8 mouse cellular contexts compared by ENCODE assay signal in the genomic region with DNA sequence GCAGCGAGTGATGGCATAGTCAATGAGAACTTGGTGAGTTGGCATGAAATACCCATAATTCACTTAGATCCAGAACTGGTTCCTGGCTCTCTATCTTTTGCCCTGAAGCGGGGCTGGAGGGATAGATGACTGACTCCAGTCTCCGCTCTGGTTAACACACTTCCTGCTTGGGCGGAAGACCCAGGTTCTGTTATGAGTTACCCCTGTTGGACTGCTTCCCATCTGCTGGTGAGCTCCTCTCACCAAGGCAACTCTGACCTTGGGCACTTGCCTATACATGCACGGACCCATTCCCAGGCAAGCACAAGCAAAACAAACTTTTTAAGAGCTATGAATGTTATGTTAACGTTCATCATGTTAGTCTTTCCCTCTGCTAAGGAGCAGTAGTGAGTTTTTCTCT. TPM values are rescaled to one million over a fixed set of nuclear protein-coding genes. Genes with fewer than 3 reads are reported as not detected.
A peak's percentile ranks its signal among the peaks of the same experiment; 100 is the strongest.
DNase-seq lines count a peak whose midpoint lies in the region; ATAC-seq and TF ChIP-seq lines count a peak whose summit lies in the region.

No protein-coding gene starts in this region.

- peak overlapping the region; percentile 90 for H3K9ac ChIP-seq in heart, embryonic 16.5 days (ENCODE audit: low read length)
- H3K9ac ChIP-seq in forebrain, embryonic 16.5 days (replicated peaks; ENCODE audit: low read depth, low read length) = peak overlapping the region; percentile 86
- peak overlapping the region; percentile 85 for H3K9ac ChIP-seq in midbrain, embryonic 12.5 days (replicated peaks)

- H3K36me3 ChIP-seq in heart, embryonic 16.5 days (ENCODE audit: control insufficient read depth, insufficient read depth) = peaks cover 13% of the 10 kb centered on the region
- H3K36me3 ChIP-seq in G1E (replicated peaks) = peaks cover 51% of the 10 kb centered on the region
- H3K36me3 ChIP-seq in forebrain, embryonic 16.5 days (ENCODE audit: control insufficient read depth, insufficient read depth) = peaks cover 2% of the 10 kb centered on the region; the same call in 1 of the 2 replicates
- peaks cover 34% of the 10 kb centered on the region for H3K36me3 ChIP-seq in midbrain, embryonic 12.5 days

- TF ChIP-seq CTCF in G1E (IDR thresholded peaks at IDR 0.05; ENCODE audit: low read depth, low read length) = no peak
- TF ChIP-seq CTCF in gastrocnemius, adult 2 months (IDR thresholded peaks at IDR 0.05) = no peak

- H3K9me3 ChIP-seq in heart, embryonic 16.5 days (replicated peaks; ENCODE audit: control insufficient read depth, low read length) = no peaks in the 10 kb centered on the region
- no peaks in the 10 kb centered on the region for H3K9me3 ChIP-seq in G1E (replicated peaks)
- no peaks in the 10 kb centered on the region for H3K9me3 ChIP-seq in forebrain, embryonic 16.5 days (ENCODE audit: control insufficient read depth, low read length)
- no peaks in the 10 kb centered on the region for H3K9me3 ChIP-seq in midbrain, embryonic 12.5 days

- DNase-seq in heart, adult 11 months = no peak
- DNase-seq in G1E (ENCODE audit: low spot score) = no peak
- peak; percentile 52 for DNase-seq in urinary bladder, postnatal 25 days (ENCODE audit: low spot score)
- no peak for DNase-seq in gastrocnemius, adult 2 months

- no peaks in the 10 kb centered on the region for H3K27me3 ChIP-seq in heart, embryonic 16.5 days (ENCODE audit: control insufficient read depth, insufficient read depth, low read length)
- no peaks in the 10 kb centered on the region for H3K27me3 ChIP-seq in G1E (ENCODE audit: insufficient read depth, low read length)
- 0 out of 2 replicates have a peak, but pooled peaks cover 2% of the 10 kb centered on the region for H3K27me3 ChIP-seq in forebrain, embryonic 16.5 days (replicated peaks; ENCODE audit: control insufficient read depth, insufficient read depth, low read length)
- H3K27me3 ChIP-seq in midbrain, embryonic 12.5 days = no peaks in the 10 kb centered on the region; the same call in 1 of the 2 replicates

- H3K4me3 ChIP-seq in heart, embryonic 16.5 days (ENCODE audit: low read length) = peak overlapping the region; percentile 94
- H3K4me3 ChIP-seq in G1E (ENCODE audit: low read depth, low read length) = peak overlapping the region; percentile 91
- peak overlapping the region; percentile 95 for H3K4me3 ChIP-seq in forebrain, embryonic 16.5 days (replicated peaks; ENCODE audit: low read length)
- H3K4me3 ChIP-seq in midbrain, embryonic 12.5 days = peak overlapping the region; percentile 84
- no peak overlapping the region for H3K4me3 ChIP-seq in gastrocnemius, adult 2 months

- intact Hi-C loops in gastrocnemius, adult 2 months (cut with DNase I) = no loop called here

- H3K4me2 ChIP-seq in heart, embryonic 16.5 days (ENCODE audit: low read depth, low read length) = peak overlapping the region; percentile 69
- peak overlapping the region; percentile 84 for H3K4me2 ChIP-seq in forebrain, embryonic 16.5 days (ENCODE audit: low read length)
- H3K4me2 ChIP-seq in midbrain, embryonic 12.5 days (replicated peaks) = peak overlapping the region; percentile 70

- ATAC-seq in heart, embryonic 16.5 days (replicated peaks; ENCODE audit: extremely low read depth, insufficient read depth, low FRiP score) = no peak
- no peak for ATAC-seq in G1E (ENCODE audit: extremely low read depth, insufficient number of reproducible peaks, low FRiP score, poor library complexity, severe bottlenecking)
- no peak for ATAC-seq in forebrain, embryonic 16.5 days
- no peak for ATAC-seq in midbrain, embryonic 12.5 days (ENCODE audit: low FRiP score, low read depth)
- no peak for ATAC-seq in monocyte, adult 5-6 weeks (replicated peaks; ENCODE audit: insufficient number of reproducible peaks, low FRiP score, low TSS enrichment, poor library complexity, severe bottlenecking)

- H3K27ac ChIP-seq in heart, embryonic 16.5 days (ENCODE audit: low read length) = peak overlapping the region; percentile 75
- H3K27ac ChIP-seq in forebrain, embryonic 16.5 days (ENCODE audit: low read length) = no peak overlapping the region
- H3K27ac ChIP-seq in midbrain, embryonic 12.5 days (replicated peaks) = no peak overlapping the region
- H3K27ac ChIP-seq in gastrocnemius, adult 2 months = no peak overlapping the region

- H3K4me1 ChIP-seq in heart, embryonic 16.5 days (ENCODE audit: control insufficient read depth, insufficient read depth, low read length) = peaks cover 21% of the 10 kb centered on the region
- H3K4me1 ChIP-seq in G1E (ENCODE audit: insufficient read depth, low read depth, low read length) = peaks cover 57% of the 10 kb centered on the region
- H3K4me1 ChIP-seq in forebrain, embryonic 16.5 days (replicated peaks; ENCODE audit: control insufficient read depth, insufficient read depth, low read length) = peaks cover 31% of the 10 kb centered on the region
- peaks cover 55% of the 10 kb centered on the region for H3K4me1 ChIP-seq in midbrain, embryonic 12.5 days

- WGBS in heart, embryonic 16.5 days = 20% methylated on average over 6 of the region's 6 CpGs
- WGBS in forebrain, embryonic 16.5 days = 20% methylated on average over 6 of the region's 6 CpGs
- WGBS in midbrain, embryonic 12.5 days = 23% methylated on average over 6 of the region's 6 CpGs

RNA-seq across cellular contexts. Expression of a gene that starts 1.4 kb away (rescaled TPM):
- polyA plus RNA-seq in heart, embryonic 16.5 days (2015; fragmentation: Nextera tagmentation; extraction: Ambion mirVana) = 231 and 265 TPM in 2 replicates
- total RNA-seq in G1E (2014; fragmentation: Nextera tagmentation) = 330 and 343 TPM in 2 replicates
- 304 and 352 TPM in 2 replicates for total RNA-seq in G1E (2017)
- polyA plus RNA-seq in G1E (2012) = 504 and 622 TPM in 2 replicates
- 138 and 169 TPM in 2 replicates for polyA plus RNA-seq in forebrain, embryonic 16.5 days (2015; fragmentation: Nextera tagmentation; extraction: Ambion mirVana)
- 429 and 434 TPM in 2 replicates for polyA plus RNA-seq in midbrain, embryonic 12.5 days (2016; fragmentation: Nextera tagmentation; extraction: Ambion mirVana)
- 5.4 to 11.1 TPM (median 6.5 TPM) in 3 replicates for total RNA-seq in monocyte, adult 5-6 weeks (2017)
- total RNA-seq in gastrocnemius, adult 2 months (2021) = 1 to 10 TPM in 1 of 2 experiments, under 1 TPM in 1; 0.89 to 1.1 TPM

RNA-seq across cellular contexts. Expression of a gene that starts 27.8 kb away (rescaled TPM):
- polyA plus RNA-seq in heart, embryonic 16.5 days (2015; fragmentation: Nextera tagmentation; extraction: Ambion mirVana) = 0.97 and 1.5 TPM in 2 replicates
- 1.2 TPM in 1 of 2 replicates, not detected in the other for total RNA-seq in G1E (2014; fragmentation: Nextera tagmentation)
- total RNA-seq in G1E (2017) = 0.12 TPM in 1 of 2 replicates, not detected in the other
- polyA plus RNA-seq in G1E (2012) = not detected in 2 replicates
- polyA plus RNA-seq in forebrain, embryonic 16.5 days (2015; fragmentation: Nextera tagmentation; extraction: Ambion mirVana) = 2.1 TPM in 2 replicates
- polyA plus RNA-seq in midbrain, embryonic 12.5 days (2016; fragmentation: Nextera tagmentation; extraction: Ambion mirVana) = 1.1 and 1.7 TPM in 2 replicates
- total RNA-seq in monocyte, adult 5-6 weeks (2017) = not detected in 3 replicates
- 1 to 10 TPM; 1.8 to 2.7 TPM for total RNA-seq in gastrocnemius, adult 2 months (2021)

RNA-seq across cellular contexts. Expression of a gene that starts 58.3 kb away (rescaled TPM):
- polyA plus RNA-seq in heart, embryonic 16.5 days (2015; fragmentation: Nextera tagmentation; extraction: Ambion mirVana) = 20.3 and 21.1 TPM in 2 replicates
- total RNA-seq in G1E (2014; fragmentation: Nextera tagmentation) = 16.0 and 18.9 TPM in 2 replicates
- total RNA-seq in G1E (2017) = 7.0 and 7.5 TPM in 2 replicates
- polyA plus RNA-seq in G1E (2012) = 17.4 and 19.2 TPM in 2 replicates
- polyA plus RNA-seq in forebrain, embryonic 16.5 days (2015; fragmentation: Nextera tagmentation; extraction: Ambion mirVana) = 19.1 and 20.1 TPM in 2 replicates
- 19.4 and 19.7 TPM in 2 replicates for polyA plus RNA-seq in midbrain, embryonic 12.5 days (2016; fragmentation: Nextera tagmentation; extraction: Ambion mirVana)
- total RNA-seq in monocyte, adult 5-6 weeks (2017) = 27.5 to 35.9 TPM (median 31.5 TPM) in 3 replicates
- 1 to 10 TPM; 4.1 to 7.9 TPM for total RNA-seq in gastrocnemius, adult 2 months (2021)
